Mouse (Mus musculus) layer of hippocampus, adult 9-10 months (tissue): Measurements from ENCODE around the gene Atp5d.

Experiments used
- DNase-seq: peaks from one replicate; pipeline ENCODE4 v3.0.0; 2022; ENCODE audit warnings: low spot score

The Atp5d gene

DNA sequence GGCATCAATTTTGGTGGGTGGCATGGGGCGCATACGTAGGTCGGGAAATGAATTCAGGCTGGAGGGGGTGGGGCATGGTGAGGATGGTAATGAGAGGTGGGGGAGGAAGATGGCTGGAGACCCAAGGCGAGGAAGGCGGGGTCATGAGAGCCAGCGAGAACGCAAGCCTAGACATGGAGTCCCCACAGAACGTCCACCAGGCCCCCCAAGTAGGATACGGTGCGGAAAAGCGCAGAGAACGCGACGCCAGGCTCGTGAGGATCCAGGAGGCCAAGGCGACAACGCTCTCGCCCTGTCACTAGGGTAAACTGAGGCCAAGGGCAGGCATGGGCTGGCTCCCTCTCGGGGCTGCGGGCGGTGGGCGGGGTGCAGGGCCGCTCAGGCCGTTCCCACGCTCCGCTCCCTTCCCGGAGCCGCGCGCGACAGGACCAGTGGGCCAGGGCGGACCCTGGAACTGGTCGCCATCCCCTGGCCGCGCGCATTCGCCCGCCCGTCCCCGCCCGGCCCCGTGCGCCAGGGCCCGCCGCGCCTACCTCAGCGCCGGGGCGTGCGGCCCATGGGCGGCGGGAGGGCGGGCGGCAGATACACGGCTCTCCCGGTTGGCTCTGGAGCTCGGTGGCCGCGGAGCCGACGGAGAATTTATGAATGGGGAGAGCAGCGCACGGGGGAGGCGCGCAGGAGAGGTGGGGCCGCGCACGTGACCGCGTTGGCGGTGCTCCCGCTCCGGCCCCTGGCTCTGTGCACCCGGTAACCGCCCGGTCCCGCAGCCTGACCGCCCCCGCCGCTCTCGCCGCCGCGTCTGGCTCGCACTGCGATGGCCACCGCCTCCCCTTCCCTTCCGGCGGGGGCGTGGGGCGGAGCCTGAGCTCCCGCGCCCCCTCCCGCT lies at the start of gene Atp5d:
TSS of gene Atp5d (plus strand) at position 80 of the 886 bp plus-strand sequence.
- DNase-seq: no peak

DNA sequence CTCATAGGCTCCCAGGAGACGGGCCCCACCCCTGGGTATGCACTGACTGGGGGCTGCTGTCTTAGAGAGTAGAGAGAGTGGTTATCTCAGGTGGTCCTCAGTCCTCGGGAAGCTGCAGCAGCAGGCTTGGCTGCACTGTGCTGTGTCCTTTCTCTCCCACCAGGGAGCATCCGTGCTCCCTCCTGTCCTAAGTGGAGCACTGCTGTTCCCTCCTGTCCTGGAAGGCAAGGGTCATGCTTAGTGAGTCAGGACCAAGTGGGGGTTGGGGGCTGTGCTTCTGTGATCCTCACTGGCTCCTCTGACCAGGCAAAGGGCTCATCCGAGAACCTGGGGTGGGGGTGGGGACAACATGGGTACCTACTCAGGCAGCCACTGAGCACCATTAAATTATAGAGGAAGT lies 49.3 kb upstream of the Atp5d start:
- no peak for DNase-seq

DNA sequence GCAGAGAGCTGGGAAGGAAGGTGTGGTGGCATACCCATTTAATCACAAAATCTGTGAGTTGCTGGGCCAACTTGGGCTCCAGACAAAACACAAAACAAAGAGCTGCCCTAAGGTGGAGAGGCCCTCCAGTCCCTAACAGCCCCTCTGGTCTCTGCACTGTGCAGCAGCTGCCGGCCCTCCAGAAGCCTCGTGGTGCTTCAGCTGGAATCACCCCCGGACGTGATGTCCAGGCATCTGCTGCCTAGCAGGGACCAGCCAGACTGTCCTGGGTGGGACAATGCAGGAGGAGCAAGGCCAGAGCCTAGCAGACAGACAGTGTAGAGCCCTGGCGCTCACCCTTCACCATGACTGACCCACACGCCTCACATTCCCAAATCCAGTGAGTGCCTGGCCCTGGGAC lies 46.9 kb upstream of the Atp5d start:
- no peak for DNase-seq

DNA sequence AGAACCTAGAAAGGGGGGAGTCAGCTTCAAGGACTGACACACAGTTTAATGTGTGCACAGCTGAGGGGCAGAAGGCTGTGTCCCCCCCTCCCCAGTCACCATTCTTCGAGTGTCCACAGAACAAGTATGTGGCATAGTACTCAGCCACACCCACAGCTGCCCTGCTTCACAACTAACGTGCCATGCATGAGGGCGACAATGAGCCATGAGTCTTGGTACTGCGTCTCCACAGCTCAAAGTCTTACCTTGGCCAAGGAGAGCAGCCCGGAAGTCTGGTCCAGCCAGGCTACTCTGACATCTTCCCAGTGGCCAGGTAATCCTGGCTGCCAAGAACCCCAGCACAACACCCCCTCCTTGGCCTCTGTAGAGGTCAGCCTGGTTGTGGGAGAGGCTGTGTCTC lies 45.7 kb upstream of the Atp5d start:
- no peak for DNase-seq

DNA sequence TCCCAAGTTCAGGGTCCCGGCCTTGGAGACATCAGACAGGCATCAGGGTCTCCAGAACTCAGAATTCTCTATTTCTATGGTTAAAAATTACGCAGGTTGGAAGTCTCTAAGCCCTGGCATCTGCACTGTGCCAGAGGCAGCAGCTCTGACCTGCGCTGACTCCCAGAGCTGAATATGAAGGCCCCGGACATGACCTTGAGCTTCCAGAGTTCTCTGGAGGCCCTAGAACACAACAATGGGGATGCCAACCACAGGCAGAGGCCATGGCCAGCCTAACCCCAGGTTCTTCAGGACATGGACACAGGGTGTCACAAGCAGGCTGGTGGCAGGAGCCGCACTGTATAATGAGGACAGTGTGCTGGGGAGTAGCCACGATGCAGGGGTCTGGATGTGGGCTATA lies 44.3 kb upstream of the Atp5d start:
- no peak for DNase-seq

DNA sequence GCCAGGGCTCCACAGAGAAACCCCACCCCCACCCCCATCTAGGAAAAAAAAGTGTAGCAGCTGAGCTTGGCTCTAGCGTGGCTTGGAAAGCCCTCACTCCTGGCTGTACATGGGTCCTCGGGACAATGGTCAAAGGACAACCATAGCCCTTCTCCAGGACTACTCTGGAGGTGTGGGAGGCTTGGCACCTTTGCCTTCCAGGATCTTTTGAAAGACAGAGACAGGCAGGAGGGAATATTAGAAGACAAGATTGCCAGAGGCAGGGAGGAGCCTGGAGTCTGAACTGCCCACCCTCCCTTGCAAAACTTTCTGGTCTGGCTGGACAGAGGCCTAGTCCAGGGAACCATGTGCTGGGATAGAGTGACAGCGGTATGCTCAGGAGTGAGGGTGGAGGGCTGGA lies 43.7 kb upstream of the Atp5d start:
- DNase-seq: no peak

DNA sequence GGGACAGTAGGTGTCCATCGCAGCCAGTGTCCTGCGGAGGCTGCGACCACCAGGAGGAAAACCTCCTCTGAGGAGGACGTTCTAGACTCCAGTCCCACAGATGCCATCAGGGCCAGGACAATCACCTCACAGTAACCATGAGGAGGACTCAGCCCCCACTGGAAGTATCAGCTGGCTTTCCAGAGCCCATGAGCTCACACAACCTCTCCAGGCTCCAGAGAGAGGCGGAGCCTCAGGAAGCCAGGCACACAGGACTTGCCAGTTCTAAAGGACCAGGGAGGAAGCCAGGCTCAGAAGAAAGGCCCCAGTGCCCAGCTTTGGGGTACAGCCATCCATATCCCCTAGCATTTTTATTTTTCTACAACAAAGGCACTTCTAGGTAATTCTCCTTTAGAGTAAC lies 42.9 kb upstream of the Atp5d start:
- DNase-seq: no peak

DNA sequence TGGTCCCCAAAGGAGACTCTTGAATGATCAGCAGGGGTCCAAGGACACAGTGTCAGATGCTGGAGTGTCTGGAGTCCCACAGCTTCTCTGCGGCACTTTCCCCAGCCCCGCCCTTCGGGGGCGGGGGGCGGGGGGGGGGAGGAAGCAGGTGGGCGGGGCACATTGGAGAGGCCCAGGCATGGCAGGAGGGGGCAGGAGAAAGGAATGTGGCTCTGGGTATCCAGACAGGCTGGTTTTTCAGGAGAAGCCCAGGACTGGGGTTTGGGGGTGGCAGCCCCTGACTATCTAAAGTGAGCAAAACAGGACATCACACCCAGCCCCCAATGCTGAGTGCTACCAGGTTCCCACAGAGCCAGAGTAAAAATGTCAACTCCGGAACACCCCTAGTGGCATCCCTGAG lies 41.2 kb upstream of the Atp5d start:
- no peak for DNase-seq

DNA sequence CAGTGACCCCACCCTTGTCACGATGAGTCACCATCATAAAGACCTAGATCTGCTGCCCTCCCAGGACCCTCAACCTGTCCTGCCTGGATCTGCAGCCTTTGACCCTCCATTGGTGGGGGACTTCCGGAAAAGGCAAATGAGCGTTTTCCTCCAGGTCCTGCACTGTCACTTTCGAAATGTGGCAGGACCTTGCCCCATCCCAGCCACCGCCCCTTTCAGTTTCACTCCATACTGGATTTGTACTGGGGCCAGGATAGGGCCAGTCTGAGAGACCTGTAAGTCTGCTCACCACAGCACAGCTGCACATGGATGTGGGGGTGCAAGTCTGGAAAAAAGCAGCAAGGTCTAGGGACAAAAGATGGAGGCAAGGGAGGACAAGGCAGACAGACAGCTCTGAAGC lies 39.8 kb upstream of the Atp5d start:
- DNase-seq: no peak

DNA sequence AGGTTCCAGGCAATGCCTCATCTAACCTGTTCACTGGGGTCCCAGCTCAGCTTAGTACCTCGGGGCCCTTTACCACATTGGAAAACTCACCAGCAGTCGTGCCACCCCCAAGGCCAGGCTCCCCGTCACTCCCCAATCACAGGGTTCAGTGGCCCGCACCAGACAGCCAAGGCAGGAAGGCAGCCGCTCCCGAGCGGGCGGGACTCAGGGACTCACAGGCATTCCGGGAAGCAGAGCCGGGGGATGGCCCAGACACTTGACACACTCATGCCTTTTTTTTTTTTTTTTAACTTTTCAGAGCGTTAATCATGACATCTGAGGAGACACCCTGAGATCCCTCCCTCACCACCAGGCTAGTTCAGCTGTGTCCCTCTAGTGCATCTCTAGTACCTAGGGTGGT lies 37.5 kb upstream of the Atp5d start:
- no peak for DNase-seq

DNA sequence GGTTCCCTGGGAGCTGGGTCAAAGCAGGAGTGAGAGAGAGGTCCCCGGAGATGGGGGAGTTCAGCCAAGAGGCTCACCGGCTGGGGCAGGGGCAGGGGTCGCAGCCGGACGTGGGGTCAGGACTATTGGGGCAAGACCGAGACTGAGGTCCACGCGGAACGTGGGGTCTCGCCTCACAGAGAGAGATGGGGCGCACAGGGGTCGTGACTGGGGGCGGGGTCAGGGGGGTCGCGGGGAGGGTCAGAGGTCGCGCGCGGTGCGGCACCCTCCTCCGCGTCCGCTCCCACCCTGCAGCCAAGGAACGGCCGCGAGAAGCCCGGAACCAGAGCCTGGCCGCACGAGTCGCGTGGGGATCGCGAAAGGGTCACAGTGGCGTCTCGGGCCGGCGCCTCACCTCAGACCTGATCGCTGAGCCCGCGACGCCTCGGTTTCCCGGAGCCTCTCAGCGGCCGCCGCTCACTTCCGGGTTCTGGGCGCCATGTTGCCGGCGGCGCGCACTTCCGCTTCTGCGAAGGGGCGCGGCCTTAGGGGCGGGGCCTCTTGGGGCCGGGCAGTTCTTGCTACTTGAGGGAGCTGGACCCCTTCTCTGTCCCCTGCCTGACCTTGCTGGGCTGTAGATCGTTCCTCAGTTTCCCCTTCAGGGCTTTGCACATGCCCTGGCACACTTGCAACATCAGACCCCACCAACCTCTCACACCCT lies 36.1 kb upstream of the Atp5d start:
- no peak for DNase-seq

DNA sequence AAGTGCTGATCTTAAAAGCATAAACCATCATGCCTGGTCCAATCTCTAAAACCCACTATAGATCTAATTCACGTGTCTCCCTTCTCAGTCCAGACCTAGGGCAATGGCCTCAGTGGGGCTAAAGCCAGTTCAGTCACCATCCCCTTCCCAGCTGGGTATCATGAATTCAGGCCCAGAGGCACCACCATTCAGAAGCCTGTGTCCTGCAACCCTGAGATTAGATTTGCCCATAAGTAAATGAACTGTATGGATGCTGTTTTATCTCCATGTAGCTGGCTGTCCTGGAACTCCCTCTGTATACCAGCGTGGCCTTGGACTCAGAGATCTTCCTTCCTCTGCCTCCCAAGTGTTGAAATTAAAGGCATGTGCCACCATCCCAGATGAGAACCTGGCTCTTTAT lies 35.4 kb upstream of the Atp5d start:
- DNase-seq: no peak

DNA sequence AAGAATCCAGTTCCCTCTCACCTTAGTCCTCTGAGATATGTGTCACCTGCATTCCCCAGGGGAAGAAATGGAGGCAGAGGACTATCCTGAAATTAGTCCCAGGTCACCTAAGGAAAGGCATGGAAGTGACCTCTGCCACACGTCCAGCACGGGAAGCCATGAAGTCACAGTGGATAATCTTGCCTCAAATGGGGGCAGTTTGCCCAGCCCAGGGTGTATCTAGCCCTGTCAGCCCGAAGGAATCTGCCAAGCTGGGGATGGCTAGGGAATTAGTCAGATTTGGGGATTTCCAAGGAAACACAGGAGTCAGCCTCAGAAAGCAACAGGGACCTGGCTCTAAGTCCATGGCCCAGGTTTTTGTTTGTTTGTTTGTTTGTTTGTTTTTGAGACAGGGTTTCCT lies 34.3 kb upstream of the Atp5d start:
- no peak for DNase-seq

DNA sequence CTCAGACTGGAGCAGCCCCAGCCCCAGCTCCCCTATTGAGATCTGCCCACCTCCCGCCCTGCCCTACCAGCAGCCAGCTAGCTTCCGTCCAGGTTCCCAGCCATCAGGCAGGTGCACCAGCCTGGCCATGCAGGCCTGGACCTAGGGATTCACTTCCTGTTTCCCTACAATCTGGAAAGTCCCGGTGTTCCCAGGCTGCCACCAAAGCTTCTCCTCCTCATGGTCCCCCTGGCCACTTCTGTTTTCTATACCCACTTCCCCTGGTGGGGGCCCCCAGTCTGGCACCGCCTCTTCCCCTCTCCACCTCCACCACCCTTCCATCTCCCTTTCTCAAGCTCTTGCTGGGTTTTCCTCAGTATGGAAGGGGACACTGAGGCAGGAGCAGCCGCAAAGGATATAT lies 33.0 kb upstream of the Atp5d start, which contains the start of gene Sbno2:
TSS of gene Sbno2 (minus strand) at position 112 of the 400 bp plus-strand sequence.
- DNase-seq: no peak

DNA sequence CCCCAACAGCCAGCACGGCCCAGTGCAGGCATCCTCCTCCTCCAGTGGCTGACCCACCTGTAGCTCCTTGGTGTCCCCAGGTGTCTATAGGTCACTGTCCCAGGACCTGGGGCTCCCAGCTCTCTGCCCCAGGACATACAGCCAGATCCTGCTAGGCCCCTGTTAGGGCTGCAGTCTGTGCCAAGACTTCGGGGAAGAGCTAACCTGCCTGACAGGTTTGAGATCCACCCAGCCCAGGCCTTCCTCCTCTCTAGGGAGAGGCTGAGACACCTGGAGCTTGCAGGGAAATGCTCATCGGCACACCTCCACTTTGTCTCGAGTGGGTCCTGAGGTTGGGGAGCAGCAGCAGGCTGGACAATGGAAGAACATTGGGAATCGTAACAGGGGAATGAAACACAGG lies 32.5 kb upstream of the Atp5d start:
- no peak for DNase-seq

DNA sequence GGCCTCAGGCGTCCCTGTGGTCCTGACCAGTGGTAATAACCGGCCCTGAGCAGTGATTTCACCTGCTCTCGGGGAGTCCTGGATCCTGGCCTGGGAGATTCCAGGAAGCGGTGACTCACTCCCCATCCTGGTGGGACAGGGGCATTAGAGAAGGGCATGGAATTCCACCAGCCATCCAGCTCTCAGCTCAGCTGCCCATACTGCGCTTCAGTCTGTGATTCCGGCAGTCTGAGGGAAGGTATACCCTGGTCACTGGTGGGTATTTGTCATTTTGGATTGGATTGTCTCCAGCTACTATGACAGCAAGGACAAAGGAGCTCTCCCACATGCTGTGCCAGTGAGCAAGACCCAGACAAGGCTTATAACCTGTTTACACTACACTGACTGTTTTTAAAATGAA lies 30.8 kb upstream of the Atp5d start:
- no peak for DNase-seq

DNA sequence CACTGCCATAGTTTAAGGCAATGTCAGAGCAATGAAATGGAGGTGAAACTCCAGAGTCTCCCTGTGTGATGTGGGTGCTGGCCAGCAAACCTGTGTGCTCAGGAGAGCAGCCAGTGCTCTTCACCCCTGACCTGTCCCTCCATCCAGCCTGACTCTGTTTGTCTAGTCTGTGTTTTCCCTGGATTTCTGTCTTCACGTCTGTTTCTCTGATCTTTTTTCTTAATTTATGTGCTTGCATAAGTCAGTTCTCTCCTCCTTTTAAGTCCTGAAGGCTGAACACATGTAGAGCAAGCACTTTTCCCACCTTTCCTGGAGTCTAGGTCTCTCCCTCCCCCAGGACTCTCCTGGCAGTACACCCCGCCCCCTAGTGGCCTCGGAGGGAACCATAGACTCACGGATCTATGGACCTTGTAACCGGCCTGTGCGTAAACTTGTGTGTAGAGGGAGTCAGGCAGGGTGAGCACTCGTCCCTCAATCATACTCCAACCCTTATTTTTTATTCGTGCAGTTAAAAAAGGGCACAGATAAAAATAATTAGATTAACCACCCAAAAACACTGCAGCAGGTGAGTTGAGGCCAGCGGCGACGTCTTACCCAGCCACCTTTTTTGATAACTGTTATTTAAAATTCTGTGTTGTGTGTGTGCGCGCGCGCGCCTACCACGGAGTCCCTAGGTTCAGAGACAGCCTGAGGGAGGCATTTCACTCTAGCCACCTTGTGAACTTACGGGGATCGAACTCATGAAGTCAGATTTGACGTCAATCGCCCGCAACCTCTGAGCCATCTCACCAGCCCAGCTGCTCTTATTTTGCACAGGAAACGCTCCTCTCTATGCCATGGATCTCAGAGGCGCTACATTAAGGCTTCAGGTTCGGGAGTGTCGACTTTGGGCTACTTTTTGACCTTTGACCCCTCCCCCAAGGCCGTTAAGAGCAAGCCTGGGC lies 23.8 kb upstream of the Atp5d start:
- peak; percentile 84 for DNase-seq

DNA sequence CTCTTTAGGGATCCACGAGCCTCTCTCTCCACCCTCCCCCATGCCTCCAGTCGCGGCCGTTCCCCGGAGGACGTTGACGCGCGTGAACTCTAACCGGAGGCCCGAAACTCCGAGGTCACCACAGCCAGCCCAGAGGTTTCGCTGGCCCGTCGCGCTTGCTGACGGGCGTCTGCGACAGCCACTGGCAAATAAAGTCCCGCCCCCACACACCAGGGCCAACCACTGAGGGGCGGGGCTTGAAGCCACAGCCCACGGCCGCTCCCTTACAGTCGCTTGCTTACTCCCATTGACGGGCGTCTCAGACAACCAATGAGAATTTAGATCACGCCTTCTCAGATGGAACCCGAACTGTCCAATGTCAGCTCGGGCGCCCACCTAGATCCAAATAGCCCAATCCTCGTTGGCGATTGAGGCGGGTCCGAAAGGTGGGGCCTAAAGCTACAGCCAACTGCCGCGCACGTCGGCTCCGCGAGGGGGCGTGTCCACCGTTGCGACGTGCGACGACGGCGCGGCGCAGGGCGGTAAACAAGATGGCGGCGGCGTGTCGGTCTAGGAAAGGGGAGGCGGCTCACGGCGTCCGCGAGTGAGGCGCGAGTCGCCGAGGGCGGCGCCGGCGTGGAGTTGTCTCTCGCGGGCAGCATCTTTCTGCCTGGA lies 23.0 kb upstream of the Atp5d start, which contains the start of gene Stk11:
TSS of gene Stk11 (plus strand) at position 514 of the 654 bp plus-strand sequence.
- peak; percentile 99 for DNase-seq

DNA sequence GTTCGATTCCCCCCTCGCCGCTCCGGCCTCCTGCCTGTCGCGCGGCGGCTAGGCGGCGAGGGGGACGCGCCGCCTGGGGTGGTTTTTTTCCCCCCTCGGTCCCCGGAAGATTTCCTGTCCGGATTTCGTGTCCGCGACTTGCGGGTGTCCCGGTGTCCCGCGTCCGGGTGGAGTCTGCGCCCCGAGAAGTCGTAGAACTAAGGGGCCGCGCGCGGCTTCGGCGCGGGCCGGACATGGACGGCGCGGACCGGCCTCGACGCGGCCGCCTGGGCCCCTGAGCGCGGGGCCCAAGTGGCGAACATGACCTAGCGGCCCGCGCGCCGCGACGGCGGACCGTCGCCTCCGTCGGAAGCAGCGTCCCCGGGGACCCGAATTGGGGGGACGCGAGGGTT lies 22.5 kb upstream of the Atp5d start:
- DNase-seq: no peak

DNA sequence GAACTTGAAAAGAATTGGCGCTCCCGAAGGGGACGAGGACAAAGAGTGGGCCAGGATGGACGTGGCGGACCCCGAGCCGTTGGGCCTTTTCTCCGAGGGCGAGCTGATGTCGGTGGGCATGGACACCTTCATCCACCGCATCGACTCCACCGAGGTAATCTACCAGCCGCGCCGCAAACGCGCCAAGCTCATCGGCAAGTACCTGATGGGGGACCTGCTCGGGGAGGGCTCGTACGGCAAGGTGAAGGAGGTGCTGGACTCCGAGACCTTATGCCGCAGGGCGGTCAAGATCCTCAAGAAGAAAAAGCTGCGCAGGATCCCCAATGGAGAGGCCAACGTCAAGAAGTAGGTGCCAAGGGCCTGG lies 21.9 kb upstream of the Atp5d start:
- DNase-seq: no peak

DNA sequence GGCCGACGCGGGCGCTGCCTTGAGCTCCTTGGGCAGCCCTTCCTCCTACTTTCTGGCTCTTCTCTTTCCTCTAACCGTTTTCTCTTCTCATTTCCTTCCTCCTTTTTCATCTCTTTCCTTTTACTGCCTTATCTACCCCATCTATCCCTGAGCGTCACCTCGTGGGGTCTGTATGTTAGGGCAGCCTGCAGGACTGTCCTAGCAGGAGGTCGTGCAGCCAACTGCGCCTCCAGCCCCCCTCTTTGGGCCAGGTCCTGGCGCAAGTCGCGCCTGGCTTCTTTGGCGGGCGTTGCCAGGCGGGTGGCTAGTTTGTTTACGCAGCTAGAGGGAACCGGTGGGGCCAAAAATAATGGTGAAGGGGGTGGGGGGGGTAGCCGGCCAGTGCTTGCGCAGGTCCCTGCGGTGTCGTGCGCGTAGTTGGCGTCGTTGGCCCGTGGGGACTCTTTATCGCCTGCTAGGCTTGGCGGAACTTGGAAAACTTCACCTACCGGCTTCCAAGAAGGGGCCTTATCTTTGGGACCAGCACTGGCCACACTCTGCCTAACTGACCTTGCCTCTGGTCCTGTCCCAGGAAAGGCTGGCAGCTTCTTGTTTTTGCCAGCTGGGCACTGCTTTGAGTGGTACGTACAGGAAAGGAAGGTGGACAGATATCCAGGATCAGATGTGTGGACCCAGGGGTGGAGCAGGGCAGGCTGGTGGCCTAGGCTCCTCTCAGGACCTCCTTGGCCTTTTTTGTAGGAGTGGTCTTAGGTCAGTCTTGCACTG lies 21.3 kb upstream of the Atp5d start:
- no peak for DNase-seq
